In genomic region chr5:118480965-118481793, GRCm38 (mm10) we compare ENCODE assay signal across 14 mouse cellular contexts.
DNase-seq lines count a peak whose midpoint lies in the region; ATAC-seq lines count a peak whose summit lies in the region.
"Had no signal": no experiment of that assay in that cellular context is flagged by ENCODE, and none has a peak within 500 bp of the region (broad histone marks: within the 10 kb centered on the region; RNA-seq: fewer than 3 reads in every experiment).

No protein-coding gene starts in this region.

- peak overlapping the region; percentile 98 for H3K27ac ChIP-seq in liver, embryonic 12.5 days
- H3K27ac ChIP-seq in midbrain, embryonic 10.5 days (replicated peaks), result no peak overlapping the region
- H3K27ac ChIP-seq: forebrain, embryonic 12.5 days; hindbrain, embryonic 14.5 days; limb, embryonic 12.5 days had no signal

- ATAC-seq in liver, embryonic 12.5 days, result peak; percentile 38
- no peak for ATAC-seq in cerebellum, adult (ENCODE audit: insufficient number of reproducible peaks, low FRiP score, low TSS enrichment)

- intact Hi-C loops in left cerebral cortex, postnatal 36 days (cut with DNase I), result no loop called here

- H3K9ac ChIP-seq in liver, embryonic 12.5 days, result peak overlapping the region; percentile 69
- H3K9ac ChIP-seq: forebrain, embryonic 12.5 days; heart, embryonic 12.5 days; hindbrain, embryonic 14.5 days; limb, embryonic 12.5 days had no signal

- no peaks in the 10 kb centered on the region for H3K9me3 ChIP-seq in liver, embryonic 12.5 days (replicated peaks)
- H3K9me3 ChIP-seq in midbrain, embryonic 10.5 days (replicated peaks), result no peaks in the 10 kb centered on the region
- H3K9me3 ChIP-seq: forebrain, embryonic 12.5 days; heart, embryonic 12.5 days; limb, embryonic 12.5 days had no signal

- H3K4me2 ChIP-seq in liver, embryonic 12.5 days, result peak overlapping the region; percentile 75
- H3K4me2 ChIP-seq: forebrain, embryonic 12.5 days; heart, embryonic 12.5 days; hindbrain, embryonic 14.5 days; limb, embryonic 12.5 days had no signal

- WGBS in liver, embryonic 12.5 days (ENCODE audit: insufficient replicate concordance), result 53% methylated on average over 10 of the region's 10 CpGs
- 70% methylated on average over 10 of the region's 10 CpGs for WGBS in midbrain, embryonic 10.5 days

- DNase-seq in testis, postnatal 14 days (ENCODE audit: low spot score), result peak; percentile 18
- DNase-seq in testis, postnatal 10 days (ENCODE audit: low spot score), result no peak
- DNase-seq in WW6 (ENCODE audit: low read depth, low spot score), result peak; percentile 78
- DNase-seq in midbrain, embryonic 10.5 days (ENCODE audit: low spot score), result no peak
- no peak for DNase-seq in left cerebral cortex, postnatal 36 days (ENCODE audit: low spot score in 2 of 2)
- DNase-seq: cerebellum, postnatal 10 days; midbrain, embryonic 14.5 days had no signal

- H3K36me3 ChIP-seq in liver, embryonic 12.5 days, result no peaks in the 10 kb centered on the region
- no peaks in the 10 kb centered on the region for H3K36me3 ChIP-seq in midbrain, embryonic 10.5 days
- H3K36me3 ChIP-seq: forebrain, embryonic 12.5 days; heart, embryonic 12.5 days; limb, embryonic 12.5 days had no signal

- H3K4me3 ChIP-seq in liver, embryonic 12.5 days, result 0 out of 2 replicates have a peak overlapping the region, but pooled peaks have one; percentile 9
- no peak overlapping the region for H3K4me3 ChIP-seq in midbrain, embryonic 10.5 days
- H3K4me3 ChIP-seq: forebrain, embryonic 12.5 days; heart, embryonic 12.5 days; limb, embryonic 12.5 days had no signal

- H3K27me3 ChIP-seq in liver, embryonic 12.5 days (replicated peaks), result 0 out of 2 replicates have a peak, but pooled peaks cover 5% of the 10 kb centered on the region
- peaks cover 10% of the 10 kb centered on the region for H3K27me3 ChIP-seq in midbrain, embryonic 10.5 days (ENCODE audit: low read depth, poor library complexity, severe bottlenecking)
- H3K27me3 ChIP-seq: CH12.LX; forebrain, embryonic 12.5 days; heart, embryonic 12.5 days; limb, embryonic 12.5 days had no signal

- peaks cover 99% of the 10 kb centered on the region for H3K4me1 ChIP-seq in liver, embryonic 12.5 days
- H3K4me1 ChIP-seq in midbrain, embryonic 10.5 days, result peaks cover 34% of the 10 kb centered on the region

Comparison
In these comparisons a context has a peak if more than half of its experiments do, and no peak if none do; other contexts are left out.
1. DNase-seq: peak in testis, postnatal 14 days (single experiment) and WW6 (single experiment); none in testis, postnatal 10 days (single experiment), midbrain, embryonic 10.5 days (single experiment) and left cerebral cortex, postnatal 36 days (0 of 2).